8 mouse cellular contexts compared by ENCODE assay signal in genomic region chr15:80948145-80949135, GRCm38 (mm10). TPM values are rescaled to one million over a fixed set of nuclear protein-coding genes. Genes with fewer than 3 reads are reported as not detected.
DNase-seq lines count a peak whose midpoint lies in the region; ATAC-seq and TF ChIP-seq lines count a peak whose summit lies in the region.

Gene Adsl (plus strand): TSS chr15:80948490.

- POLR2A ChIA-PET in Patski (lab: Charles Lee) = interaction anchor here (0.6 to 0.9 kb wide), 2 partner anchors 20 to 52 kb away, joined by 3 read pairs; no protein-coding TSS in a partner anchor

- peak within 1 kb of the TSS; percentile 90 for H3K4me3 ChIP-seq in hindbrain, embryonic 14.5 days (replicated peaks; ENCODE audit: low read length)

- in situ Hi-C loops in Patski (cut with MboI; ENCODE audit: low pct_unique_long_range_greater_than_20kb) = loop anchor here (5.0 to 25.0 kb wide), 2 partner anchors 241 to 686 kb away; partner anchors contain the start of genes Atf4 and Rps19bp1

- DNase-seq in Patski (ENCODE audit: low read depth, low spot score) = peak; percentile 47
- peak; percentile 90 to 91 for DNase-seq in cerebellum, postnatal 14 days
- peak; percentile 69 to 74 for DNase-seq in frontal cortex, postnatal 25 days (ENCODE audit: low spot score in 2 of 2)
- peak; percentile 91 for DNase-seq in hindbrain, embryonic 14.5 days (ENCODE audit: low spot score)
- peak; percentile 85 to 86 for DNase-seq in layer of hippocampus, postnatal 36 days
- DNase-seq in lung, postnatal 36 days = peak; percentile 91
- DNase-seq in retina, postnatal 1 day = peak; percentile 94
- DNase-seq in urinary bladder, adult 18-20 months (ENCODE audit: low spot score in 2 of 2) = peak; percentile 77

- H3K4me1 ChIP-seq in hindbrain, embryonic 14.5 days (replicated peaks; ENCODE audit: control insufficient read depth, insufficient read depth, low read length) = peaks cover 12% of the 10 kb centered on the region; the same call in 1 of the 2 replicates

- CTCF ChIA-PET in Patski (lab: Charles Lee) = interaction anchor here (1.1 to 1.4 kb wide), 3 partner anchors 24 to 243 kb away, joined by 3 to 6 read pairs (median 4); no protein-coding TSS in a partner anchor

- H3K27ac ChIP-seq in hindbrain, embryonic 14.5 days = peak within 1 kb of the TSS; percentile 65

- H3K9me3 ChIP-seq in hindbrain, embryonic 14.5 days (ENCODE audit: control insufficient read depth, low read length) = no peaks in the 10 kb centered on the region

- peak; percentile 70 for ATAC-seq in Patski
- ATAC-seq in hindbrain, embryonic 14.5 days (ENCODE audit: low FRiP score) = peak; percentile 93

- H3K4me2 ChIP-seq in hindbrain, embryonic 14.5 days (replicated peaks) = peak within 1 kb of the TSS; percentile 80

- WGBS in hindbrain, embryonic 14.5 days = under 1% methylated on average over 63 of the region's 63 CpGs

- H3K27me3 ChIP-seq in Patski = no peaks in the 10 kb centered on the region
- H3K27me3 ChIP-seq in hindbrain, embryonic 14.5 days (ENCODE audit: control insufficient read depth, insufficient read depth, low read length) = no peaks in the 10 kb centered on the region

- peak; percentile 99 for TF ChIP-seq CTCF in Patski (IDR thresholded peaks at IDR 0.05)

- H3K36me3 ChIP-seq in hindbrain, embryonic 14.5 days (replicated peaks; ENCODE audit: control insufficient read depth, insufficient read depth) = peaks cover 14% of the 10 kb centered on the region

- peak within 1 kb of the TSS; percentile 75 for H3K9ac ChIP-seq in hindbrain, embryonic 14.5 days

RNA-seq across cellular contexts. Expression of gene Adsl, which starts in this region (rescaled TPM):
- polyA plus RNA-seq in Patski (2021) = 107 TPM
- 101 and 105 TPM in 2 replicates for polyA plus RNA-seq in hindbrain, embryonic 14.5 days (2014; fragmentation: Nextera tagmentation; extraction: Ambion mirVana)
- 10 to 100 TPM; 24.9 to 31.5 TPM for total RNA-seq in layer of hippocampus, postnatal 36 days (2021)

Comparison
In these comparisons a context has a peak if more than half of its experiments do, and no peak if none do; other contexts are left out.
1. Peak in every context shown above with its lines: DNase-seq, ATAC-seq, H3K4me3 ChIP-seq and H3K27ac ChIP-seq.